Mouse (Mus musculus): ENCODE results near the gene Cygb.
A peak's percentile ranks its signal among the peaks of the same experiment; 100 is the strongest.
"Not testable (repeated sequence)": the region's sequence is repeated elsewhere in the genome, so short reads cannot be mapped to it uniquely, and the experiment has no call there.

Cygb gene

GRCm38 (mm10) chr11:116654255-116654821 lies at the start of gene Cygb:
Gene Cygb, minus strand, starts transcription at chr11:116654313.
- peak; percentile 87 to 88 for DNase-seq

DNA sequence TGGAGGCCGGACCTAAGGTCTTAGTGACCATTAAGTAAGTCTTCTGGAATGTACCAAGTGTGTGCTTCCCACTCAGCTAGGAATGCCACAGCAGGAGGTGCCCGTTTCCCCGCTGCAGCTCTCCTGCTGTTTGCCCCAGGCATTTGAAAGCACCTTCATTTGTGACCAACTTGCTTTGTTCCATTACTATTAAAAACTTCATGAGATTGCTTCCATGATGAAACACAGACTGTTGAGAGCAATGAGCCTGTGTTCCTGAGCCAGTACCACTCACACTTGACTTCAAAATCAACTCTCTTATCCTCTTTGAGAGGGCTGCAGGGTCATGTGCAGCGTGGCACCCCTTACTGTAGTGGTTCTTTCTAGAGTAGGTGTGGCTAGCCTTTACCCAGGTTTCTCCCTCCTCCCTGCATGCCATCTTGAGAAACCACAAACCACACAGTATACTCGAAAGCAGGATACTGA lies 47.3 kb upstream of the Cygb start:
- no peak for DNase-seq

- DNase-seq: no peak
Observed at GRCm38 (mm10) chr11:116697521-116697920, 43.4 kb upstream of the Cygb start.

- DNase-seq: no peak
Observed at GRCm38 (mm10) chr11:116696426-116696825, 42.3 kb upstream of the Cygb start.

DNA sequence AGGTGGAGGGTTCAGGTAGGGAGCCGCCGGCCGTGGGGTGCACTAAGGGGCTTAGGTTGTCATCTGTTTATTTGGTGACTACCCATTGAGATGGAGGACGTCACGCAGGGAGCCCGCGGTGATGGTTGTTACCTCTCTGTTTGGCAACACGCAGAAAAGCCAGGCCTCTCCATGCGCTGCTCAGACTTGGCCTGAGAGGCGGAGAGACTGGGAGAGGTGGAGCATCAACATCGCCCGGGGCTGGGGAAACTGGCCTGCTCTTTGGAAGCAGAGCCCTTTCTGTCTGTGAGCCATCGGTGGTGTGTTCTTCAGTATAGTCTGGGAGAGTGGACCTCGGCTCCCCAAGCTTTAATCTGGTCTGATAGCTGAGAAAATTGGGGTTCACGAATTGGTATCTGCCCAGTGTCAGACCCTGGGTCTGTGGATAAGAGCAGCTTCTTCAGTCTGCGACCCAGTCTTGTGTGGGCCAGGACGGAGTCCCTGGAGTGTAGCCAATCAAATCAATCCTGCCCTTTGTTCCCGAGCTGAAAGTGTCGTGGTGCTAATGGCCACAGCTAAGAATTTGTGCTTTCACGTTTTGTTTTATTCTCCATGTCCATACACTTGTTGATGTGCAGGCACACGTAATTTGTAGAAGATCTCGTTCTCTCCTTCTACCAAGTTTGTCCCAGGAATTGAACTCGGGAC lies 41.2 kb upstream of the Cygb start:
- peak in 1 of 2 experiments; percentile 29 for DNase-seq

DNA sequence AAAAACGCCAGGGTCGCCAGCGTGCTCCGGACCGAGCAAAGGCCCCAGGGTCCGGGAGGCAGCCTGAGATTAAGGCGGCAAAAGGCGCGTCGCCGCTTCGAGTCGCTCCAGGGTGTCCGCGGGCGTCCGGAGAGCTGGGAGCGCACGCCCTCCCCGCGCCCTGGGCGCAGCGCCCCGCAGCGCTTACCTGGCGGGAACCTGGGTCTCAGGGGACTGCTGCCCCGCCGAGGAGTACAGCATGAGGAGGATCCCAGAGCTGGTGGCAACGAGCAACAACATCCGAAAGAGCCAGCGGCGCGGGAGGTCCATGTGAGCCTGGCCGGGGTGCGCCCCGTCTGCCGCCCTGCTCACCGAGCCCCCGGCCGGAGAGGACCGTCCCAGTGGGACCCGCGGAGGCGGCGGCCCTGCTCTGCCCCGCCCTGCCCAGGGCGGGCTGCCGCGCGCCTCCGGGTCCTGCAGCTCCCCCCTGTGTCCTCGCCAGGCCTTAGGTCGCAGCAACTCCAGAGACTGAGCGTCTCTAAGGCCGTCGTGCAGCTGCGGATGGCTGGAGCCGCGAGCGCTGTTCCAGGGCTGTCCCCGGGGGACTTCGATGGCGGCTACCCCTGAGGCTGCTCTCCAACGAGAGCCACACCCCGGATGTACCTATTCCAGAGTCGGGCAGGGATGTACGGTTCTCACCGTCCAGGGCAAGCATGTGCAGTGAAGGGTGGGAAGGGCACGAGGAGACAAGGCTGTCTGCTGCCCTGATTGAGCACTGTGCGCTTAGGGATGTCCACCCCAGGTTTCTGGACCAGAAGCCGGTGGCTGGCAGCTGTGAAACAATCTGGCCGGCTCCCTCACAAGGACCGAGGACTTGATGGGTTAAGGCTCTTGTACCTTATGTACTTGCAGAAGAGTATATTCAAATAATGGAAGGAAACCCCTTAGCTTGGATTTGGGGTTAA lies 40.4 kb upstream of the Cygb start:
- DNase-seq: no peak

GRCm38 (mm10) chr11:116693899-116694249 lies 39.8 kb upstream of the Cygb start:
- DNase-seq: no peak

- DNase-seq: no peak
Observed at GRCm38 (mm10) chr11:116690701-116691575, 36.8 kb upstream of the Cygb start.

- DNase-seq: no peak
Observed at GRCm38 (mm10) chr11:116689622-116690021, 35.5 kb upstream of the Cygb start.

DNA sequence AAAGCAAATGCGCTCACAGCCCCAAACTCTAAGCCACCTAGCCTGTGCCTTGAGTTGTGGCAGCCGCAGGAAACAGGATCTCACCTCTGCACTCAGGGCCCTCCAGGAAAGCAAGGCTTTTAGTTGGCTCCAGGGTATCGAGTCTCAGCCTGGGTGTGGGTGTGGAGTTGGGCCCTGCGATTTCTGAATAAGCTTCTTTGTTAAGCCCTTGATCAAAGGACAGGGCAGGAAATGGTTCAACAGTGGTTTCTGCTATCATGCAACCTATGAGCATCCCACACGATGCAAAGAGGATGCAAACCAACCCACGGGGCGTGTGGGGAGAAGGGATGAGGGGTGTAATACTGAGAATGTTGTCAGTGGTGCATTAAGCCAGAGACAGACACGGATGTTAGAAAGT lies 33.8 kb upstream of the Cygb start:
- no peak for DNase-seq

DNA sequence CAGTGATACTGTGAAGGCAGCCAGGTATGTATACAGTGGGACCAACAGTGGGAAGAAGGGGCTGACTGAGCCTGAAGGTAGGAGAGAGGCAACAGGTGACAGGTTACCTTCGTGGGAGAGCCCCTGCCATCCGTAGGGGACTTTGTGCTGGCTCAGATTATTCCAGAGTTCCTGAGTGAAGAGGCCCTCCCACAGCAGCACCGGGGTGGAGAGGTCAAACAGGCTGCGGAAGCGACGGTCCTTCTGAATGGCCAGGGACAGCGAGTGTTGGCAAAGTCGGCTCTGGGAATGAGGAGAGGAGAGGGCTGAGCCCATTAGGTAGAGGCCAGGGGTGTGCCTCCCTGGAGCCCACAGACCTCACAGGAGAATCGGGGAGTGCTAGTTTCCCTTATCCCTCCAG lies 31.6 kb upstream of the Cygb start:
- no peak for DNase-seq

- no peak for DNase-seq
Observed at GRCm38 (mm10) chr11:116683777-116684176, 29.7 kb upstream of the Cygb start.

DNA sequence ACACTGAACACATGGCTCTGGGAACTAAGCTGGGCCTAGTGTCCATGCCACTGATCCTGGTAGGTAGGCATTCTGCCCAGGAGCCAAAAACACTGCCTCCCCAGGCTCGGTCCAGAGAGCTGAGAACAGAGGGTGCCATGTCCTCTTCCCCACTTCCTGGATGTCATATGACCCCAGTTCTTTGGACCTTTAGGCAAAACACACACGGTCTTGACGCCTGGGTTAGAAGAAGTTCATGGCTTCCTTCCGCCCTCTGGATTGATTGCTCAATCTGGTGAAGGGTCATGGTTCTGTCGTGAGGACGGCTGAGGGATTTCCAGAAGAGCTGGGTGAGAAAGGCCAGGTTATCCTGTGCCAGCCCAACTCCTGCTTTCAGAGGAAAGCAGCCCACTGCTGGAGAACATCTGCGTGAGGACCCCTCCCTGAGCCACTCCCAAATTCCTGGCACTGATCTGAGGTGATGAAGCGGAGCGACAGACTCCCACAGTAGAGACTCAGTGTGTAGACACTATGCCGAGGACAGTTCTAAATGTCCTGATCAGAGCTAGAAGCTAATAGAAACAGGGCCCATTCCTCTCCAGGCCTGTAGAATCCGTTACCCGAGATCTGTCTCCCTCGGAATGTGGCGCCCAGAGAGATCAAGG lies 28.5 kb upstream of the Cygb start:
- no peak for DNase-seq

DNA sequence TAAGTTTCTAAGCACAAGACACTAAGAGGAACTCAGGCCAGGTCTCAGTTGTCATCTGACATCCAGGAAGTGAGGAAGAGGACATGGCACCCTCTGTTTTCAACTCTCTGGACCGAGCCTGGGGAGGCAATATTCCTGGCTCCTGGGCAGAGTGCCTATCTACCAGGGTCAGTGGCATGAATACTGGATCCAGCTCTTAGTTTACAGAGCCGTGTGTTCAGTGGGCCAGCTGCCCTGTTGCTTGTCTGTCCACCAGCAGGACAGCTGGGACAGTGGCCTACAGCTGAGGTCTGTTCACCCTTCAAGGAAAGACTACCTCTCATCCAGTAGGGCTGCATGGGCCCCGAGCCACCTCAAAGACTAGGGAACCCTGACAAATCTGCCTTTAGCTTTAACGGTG lies 27.0 kb upstream of the Cygb start:
- DNase-seq: no peak

- DNase-seq: no peak
Observed at GRCm38 (mm10) chr11:116680321-116681091, 26.4 kb upstream of the Cygb start.

GRCm38 (mm10) chr11:116679148-116679547 lies 25.0 kb upstream of the Cygb start:
- peak in 1 of 2 experiments; percentile 42 for DNase-seq

DNA sequence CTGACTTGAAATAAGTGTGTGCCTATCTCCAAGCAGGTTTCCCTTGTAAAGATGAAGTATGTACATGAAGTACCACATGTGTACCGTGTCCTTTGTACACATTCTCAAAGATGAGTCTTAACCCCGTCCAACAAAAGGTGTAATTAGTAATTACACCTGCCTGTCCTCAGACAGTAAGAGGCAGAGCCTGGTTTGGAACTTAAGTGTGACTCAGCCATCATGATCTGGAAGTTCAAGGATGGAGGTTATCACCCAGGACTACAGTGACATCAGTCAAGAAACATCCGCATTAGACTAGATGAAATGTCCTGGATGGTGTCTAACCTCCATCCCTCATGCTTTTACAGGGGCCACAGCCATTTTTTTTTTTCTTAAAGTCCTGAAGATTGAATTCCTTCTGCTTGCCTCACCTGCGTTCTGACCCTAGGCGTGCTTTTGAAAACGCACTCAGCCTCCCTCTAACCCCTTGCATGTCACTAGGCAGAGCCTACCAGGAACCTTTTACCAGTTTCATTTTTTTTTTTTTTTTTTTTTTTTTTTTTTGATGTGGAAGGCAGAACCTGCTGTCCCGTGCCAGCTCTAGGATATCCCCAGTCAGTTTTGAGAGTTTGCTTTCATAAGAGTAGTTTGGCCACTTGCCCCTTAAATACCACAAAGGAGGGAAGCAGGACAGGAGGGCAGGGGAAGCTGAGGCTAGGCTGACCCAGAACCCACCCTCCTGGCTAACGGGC lies 23.8 kb upstream of the Cygb start:
- DNase-seq: no peak

DNA sequence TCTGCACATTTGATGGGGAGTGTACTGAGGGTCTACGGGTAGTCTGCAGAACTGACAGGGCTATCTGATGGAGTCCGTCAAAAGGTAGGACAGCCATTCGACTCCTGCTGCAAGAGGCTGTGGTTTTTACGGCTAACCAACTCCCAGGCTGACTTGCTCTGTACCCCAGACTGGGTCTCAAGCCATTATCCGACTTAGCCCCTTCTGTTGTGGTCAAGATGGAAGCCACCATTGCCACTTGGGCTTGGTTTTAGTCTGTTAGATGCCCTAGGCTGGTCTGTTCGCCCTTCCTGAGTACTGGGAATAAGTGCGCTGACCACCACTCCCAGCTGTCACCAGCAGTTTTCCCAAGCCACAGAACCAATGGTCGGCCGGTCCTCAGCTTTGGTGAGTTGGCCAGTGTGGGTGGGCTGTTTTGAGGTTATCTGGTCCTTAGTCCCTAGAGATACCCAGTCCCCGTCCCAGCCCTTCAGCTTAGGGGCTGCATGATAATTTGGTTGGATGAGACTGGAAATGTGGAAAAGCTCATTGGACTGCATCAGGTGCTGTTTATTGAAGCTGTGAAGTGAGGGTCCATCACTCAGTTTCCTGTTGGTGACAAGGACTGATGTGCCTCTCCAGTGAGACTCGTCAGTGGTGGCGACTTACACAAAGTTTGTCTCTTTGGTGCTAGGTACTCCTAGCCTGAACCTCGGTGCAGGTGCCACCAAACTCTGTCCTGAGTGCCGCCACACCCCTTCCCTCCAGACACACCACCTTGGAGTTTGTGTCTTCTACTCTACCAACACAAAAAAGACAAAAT lies 22.3 kb upstream of the Cygb start:
- no peak for DNase-seq

DNA sequence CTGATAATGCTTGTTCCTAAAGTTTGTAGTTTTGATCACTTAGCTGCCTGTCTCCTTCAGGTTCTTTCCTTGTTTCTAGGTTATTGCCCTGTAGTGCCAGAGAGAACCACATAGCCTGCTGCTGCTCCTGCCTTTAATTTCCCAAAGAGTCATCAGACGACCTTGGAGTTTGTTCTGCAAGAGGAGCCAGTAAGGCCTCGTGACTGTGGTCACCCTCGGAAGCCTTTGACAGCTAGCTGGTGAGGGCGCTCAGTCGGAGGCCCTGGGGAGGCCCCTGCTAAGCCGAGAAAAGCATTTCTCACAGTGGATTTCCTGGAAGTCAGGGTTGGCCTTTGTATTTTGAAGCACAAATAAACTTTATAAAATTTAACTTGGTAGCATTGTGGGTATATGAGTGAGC lies 21.3 kb upstream of the Cygb start:
- not testable (repeated sequence) for DNase-seq
